Mouse (Mus musculus) ES-E14 (cell line): ENCODE measurements around the gene Cpn1. TPM values are rescaled to one million over a fixed set of nuclear protein-coding genes. Genes with fewer than 3 reads are reported as not detected.

ENCODE experiments used
- DNase-seq: peaks from one replicate; pipeline ENCODE4 v3.0.0-alpha.2; 2013; ENCODE audit warnings: low read depth, low spot score
- H3K27ac ChIP-seq: 2 replicates; pipeline ENCODE4 v1.5.1; 2012; ENCODE audit warnings: low read depth, mild to moderate bottlenecking, low read length, moderate library complexity, mixed read lengths; ENCODE audit not compliant: poor library complexity, insufficient read depth, severe bottlenecking
- H3K36me3 ChIP-seq: 2 replicates; pipeline ENCODE4 v1.6.1; 2012; ENCODE audit warnings: mild to moderate bottlenecking, low read length, moderate library complexity, mixed read lengths; ENCODE audit not compliant: control insufficient read depth, poor library complexity, insufficient read depth, severe bottlenecking
- H3K4me1 ChIP-seq, 2 experiments: fragments of 150-350 bp in 1 of 2; sonication (generic) in 1 of 2; 2 replicates each; pipeline ENCODE4 v1.6.1; 2012; ENCODE audit warnings: low read length in 2 of 2, mild to moderate bottlenecking in 1 of 2, mixed read lengths in 1 of 2; ENCODE audit not compliant: control insufficient read depth in 2 of 2, insufficient read depth in 2 of 2, poor library complexity in 1 of 2
- H3K4me3 ChIP-seq, 2 experiments: fragments of 150-350 bp in 1 of 2; sonication (generic) in 1 of 2; 2 replicates each; pipeline ENCODE4 v1.5.1; 2012; ENCODE audit warnings: low read length in 2 of 2, low read depth in 1 of 2, mild to moderate bottlenecking in 1 of 2, mixed read lengths in 1 of 2; ENCODE audit not compliant: insufficient read depth in 1 of 2, poor library complexity in 1 of 2, severe bottlenecking in 1 of 2
- H3K9ac ChIP-seq: 2 replicates; pipeline ENCODE4 v1.6.1; 2012; ENCODE audit warnings: low read depth, mild to moderate bottlenecking, low read length, mixed read lengths; ENCODE audit not compliant: poor library complexity, insufficient read depth, severe bottlenecking
- H3K9me3 ChIP-seq: fragments of 150-350 bp; sonication (generic); 2 replicates; pipeline ENCODE4 v1.6.1; 2012; ENCODE audit warnings: low read depth, mild to moderate bottlenecking, low read length; ENCODE audit not compliant: control insufficient read depth, insufficient read depth
- CHD2 ChIP-seq: IDR thresholded peaks from 2 replicates; pipeline ENCODE4 v1.6.1; 2014; ENCODE audit warnings: mild to moderate bottlenecking, low read depth, low read length, inconsistent platforms
- HCFC1 ChIP-seq: IDR thresholded peaks from 2 replicates; pipeline ENCODE4 v1.6.1; 2012; ENCODE audit warnings: low read length, inconsistent platforms, borderline replicate concordance; ENCODE audit not compliant: insufficient read depth
- MAFK ChIP-seq: IDR thresholded peaks from 2 replicates; pipeline ENCODE4 v1.6.1; 2014; ENCODE audit warnings: mild to moderate bottlenecking, low read depth, low read length, inconsistent platforms; ENCODE audit not compliant: insufficient read depth
- ZC3H11A ChIP-seq: IDR thresholded peaks from 2 replicates; pipeline ENCODE4 v1.6.1; 2012; ENCODE audit warnings: low read depth, mild to moderate bottlenecking, inconsistent platforms, low read length, borderline replicate concordance
- ZNF384 ChIP-seq: IDR thresholded peaks from 2 replicates; pipeline ENCODE4 v1.6.1; 2012; ENCODE audit warnings: low read depth, low read length, inconsistent platforms
- in situ Hi-C, 2 experiments: fragments of 600-800 bp; cut with MboI; formaldehyde crosslinking; loops; one replicate each; pipeline ENCODE4 v1.15.1; 2025; ENCODE audit warnings: low sequenced_read_pairs in 2 of 2, inconsistent platforms in 1 of 2; ENCODE audit not compliant: unreplicated experiment in 2 of 2
- total RNA-seq: library from RNA; depleted of rRNA; stranded (reverse); fragments of 300-350 nt; gene quantifications from 2 replicates; pipeline ENCODE4 v1.2.3, GENCODE M21; 2012

Gene Cpn1
- total RNA-seq, 1 experiment = 11.8 TPM

- Histone ChIP-seq H3K4me3 (no peak overlapping the region), H3K27ac (no peak overlapping the region), H3K4me1 (no peaks in the 10 kb centered on the region), H3K36me3 (no peaks in the 10 kb centered on the region), H3K9ac (no peak overlapping the region), H3K9me3 (no peaks in the 10 kb centered on the region)
- DNase-seq = no peak
- in situ Hi-C loops = loop anchor here in 1 of 2 experiments (10.0 kb wide), 1 partner anchor 125 kb away; no protein-coding TSS in a partner anchor
- TF ChIP-seq ZC3H11A = no peak
- no peak for TF ChIP-seq CHD2
- TF ChIP-seq ZNF384 = no peak
- TF ChIP-seq MAFK = no peak
- TF ChIP-seq HCFC1 = no peak
These were observed 26.3 kb downstream of the Cpn1 start for GRCm38 (mm10) chr19:43960014-43960413.

GRCm38 (mm10) chr19:43959162-43959561 is 27.2 kb downstream of the Cpn1 start:
- Histone ChIP-seq H3K9me3 (no peaks in the 10 kb centered on the region), H3K4me3 (no peak overlapping the region), H3K9ac (no peak overlapping the region), H3K27ac (no peak overlapping the region), H3K4me1 (no peaks in the 10 kb centered on the region), H3K36me3 (no peaks in the 10 kb centered on the region)
- TF ChIP-seq ZC3H11A = no peak
- TF ChIP-seq MAFK = no peak
- no peak for TF ChIP-seq ZNF384
- TF ChIP-seq CHD2 = no peak
- no peak for TF ChIP-seq HCFC1
- peak; percentile 68 for DNase-seq
- in situ Hi-C loops = loop anchor here in 1 of 2 experiments (10.0 kb wide), 1 partner anchor 124 kb away; no protein-coding TSS in a partner anchor

- Histone ChIP-seq H3K36me3 (no peaks in the 10 kb centered on the region), H3K4me3 (no peak overlapping the region), H3K9me3 (no peaks in the 10 kb centered on the region), H3K4me1 (no peaks in the 10 kb centered on the region), H3K9ac (no peak overlapping the region), H3K27ac (no peak overlapping the region)
- DNase-seq = no peak
- in situ Hi-C loops = loop anchor here in 1 of 2 experiments (10.0 kb wide), 1 partner anchor 123 kb away; no protein-coding TSS in a partner anchor
- TF ChIP-seq ZC3H11A (no peak), HCFC1 (no peak)
These were observed 28.5 kb downstream of the Cpn1 start for GRCm38 (mm10) chr19:43957881-43958280.

- Histone ChIP-seq H3K9me3 (no peaks in the 10 kb centered on the region), H3K4me1 (no peaks in the 10 kb centered on the region), H3K27ac (no peak overlapping the region), H3K9ac (no peak overlapping the region), H3K36me3 (no peaks in the 10 kb centered on the region), H3K4me3 (no peak overlapping the region)
- no peak for TF ChIP-seq ZC3H11A
- TF ChIP-seq CHD2 = no peak
- no peak for TF ChIP-seq MAFK
- TF ChIP-seq HCFC1 = no peak
- DNase-seq = no peak
- in situ Hi-C loops = loop anchor here in 1 of 2 experiments (10.0 kb wide), 1 partner anchor 123 kb away; no protein-coding TSS in a partner anchor
These were observed 29.0 kb downstream of the Cpn1 start for GRCm38 (mm10) chr19:43957402-43957801.

- no peaks in the 10 kb centered on the region for H3K4me1 ChIP-seq
- H3K9ac ChIP-seq = no peak overlapping the region
- TF ChIP-seq ZC3H11A (no peak), MAFK (no peak), ZNF384 (no peak)
- H3K4me3 ChIP-seq = no peak overlapping the region
- DNase-seq = no peak
- in situ Hi-C loops = loop anchor here in 1 of 2 experiments (10.0 kb wide), 1 partner anchor 120 kb away; no protein-coding TSS in a partner anchor
- H3K27ac ChIP-seq = no peak overlapping the region
- H3K36me3 ChIP-seq = no peaks in the 10 kb centered on the region
- no peaks in the 10 kb centered on the region for H3K9me3 ChIP-seq
These were observed 31.1 kb downstream of the Cpn1 start for GRCm38 (mm10) chr19:43955266-43955665.
